Mouse (Mus musculus) cerebellum, postnatal 4 days (tissue): Measurements from ENCODE around the gene Sirt1.
"Not testable (repeated sequence)": the region's sequence is repeated elsewhere in the genome, so short reads cannot be mapped to it uniquely, and the experiment has no call there.

Source experiments
- DNase-seq, 2 experiments: peaks; one replicate each; pipeline ENCODE4 v3.0.0; 2022; ENCODE audit warnings: low spot score in 2 of 2, mixed read lengths in 1 of 2

Gene Sirt1

GRCm38 (mm10) chr10:63381498-63382280, at the start of gene Sirt1:
Gene Sirt1 (minus strand): TSS chr10:63381704.
- DNase-seq = no peak

DNA sequence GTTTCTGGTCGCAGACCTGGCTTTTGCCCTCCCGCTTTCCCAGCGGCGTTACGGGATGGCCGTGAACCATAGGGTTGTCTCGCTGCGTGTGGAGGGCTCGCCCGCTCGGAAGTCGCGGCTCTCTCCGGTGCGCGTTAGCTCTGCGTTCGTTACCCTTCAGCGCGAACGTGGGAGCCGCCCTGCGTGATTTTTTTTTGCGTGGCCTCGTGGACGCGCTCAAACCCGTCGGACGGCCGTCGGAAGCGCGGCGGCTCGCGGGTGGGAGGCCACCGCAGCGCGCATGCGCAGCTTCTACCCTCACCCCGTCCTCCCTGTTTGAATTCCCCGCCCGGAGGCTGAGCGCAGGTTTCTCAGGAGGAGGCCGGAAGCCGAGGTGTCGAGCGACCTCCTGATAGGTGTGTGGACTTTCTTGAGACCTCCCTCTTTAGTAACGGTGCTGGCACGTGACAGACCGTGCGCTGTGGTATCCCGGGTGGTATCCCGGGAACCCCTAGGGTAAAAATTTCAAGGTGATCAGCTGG, 48.3 kb upstream of the Sirt1 start, which contains the start of gene Ctnna3:
Ctnna3 (plus strand) TSS at position 314 of the 521 bp plus-strand sequence.
- peak; percentile 59 to 82 for DNase-seq

- DNase-seq = peak; percentile 100
Measured at GRCm38 (mm10) chr10:63429380-63429779, 47.9 kb upstream of the Sirt1 start.

DNA sequence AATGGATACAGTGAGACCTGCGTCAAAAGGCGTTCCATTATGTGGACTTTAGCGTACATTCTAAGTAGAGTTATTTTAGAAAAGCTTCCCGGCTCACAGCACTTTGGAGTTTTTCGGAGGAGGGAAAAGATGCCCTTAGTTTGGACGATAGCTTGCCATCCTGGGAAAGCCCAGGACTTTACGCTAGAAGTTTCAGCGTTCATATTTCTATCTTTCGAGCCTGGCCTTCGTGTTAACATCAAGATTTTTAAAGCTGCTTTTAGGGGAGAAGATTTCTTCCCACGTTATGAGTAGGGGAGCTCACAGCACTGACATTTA, 47.5 kb upstream of the Sirt1 start:
- no peak for DNase-seq

DNA sequence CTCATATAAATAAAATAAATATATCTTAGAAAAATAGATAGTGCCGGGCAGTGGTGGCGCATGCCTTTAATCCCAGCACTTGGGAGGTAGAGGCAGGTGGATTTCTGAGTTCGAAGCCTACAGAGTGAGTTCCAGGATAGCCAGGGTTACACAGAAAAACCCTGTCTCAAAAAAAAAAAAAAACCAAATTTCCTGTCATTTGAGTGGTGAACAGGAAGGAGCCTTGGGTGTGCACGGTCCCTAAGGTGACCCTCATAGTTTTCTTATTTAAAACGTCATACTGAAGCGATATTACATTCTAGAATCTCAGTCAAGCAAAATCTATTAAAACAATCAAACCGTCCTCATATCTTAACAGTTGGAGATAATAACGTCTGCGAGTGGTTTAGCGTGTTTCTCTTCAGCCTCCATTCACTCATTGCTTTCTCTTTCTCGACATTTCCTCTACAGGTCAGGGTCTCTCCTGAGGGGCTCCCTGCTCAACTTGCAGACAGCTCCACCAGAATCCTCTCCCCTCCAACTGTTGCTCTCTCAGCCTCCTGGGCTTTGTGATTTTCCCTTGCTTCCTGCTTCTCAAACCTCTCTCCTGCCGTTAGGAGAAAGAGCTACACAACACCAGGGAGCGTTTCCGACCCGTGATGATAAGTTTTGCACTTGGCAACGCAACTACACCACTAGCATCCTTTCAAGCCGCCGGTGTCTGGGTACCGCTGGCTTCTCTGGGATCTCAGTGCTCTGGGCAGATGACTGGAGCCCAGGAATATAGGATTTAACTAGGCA, 46.9 kb upstream of the Sirt1 start:
- DNase-seq = peak in 1 of 2 experiments; percentile 17

DNA sequence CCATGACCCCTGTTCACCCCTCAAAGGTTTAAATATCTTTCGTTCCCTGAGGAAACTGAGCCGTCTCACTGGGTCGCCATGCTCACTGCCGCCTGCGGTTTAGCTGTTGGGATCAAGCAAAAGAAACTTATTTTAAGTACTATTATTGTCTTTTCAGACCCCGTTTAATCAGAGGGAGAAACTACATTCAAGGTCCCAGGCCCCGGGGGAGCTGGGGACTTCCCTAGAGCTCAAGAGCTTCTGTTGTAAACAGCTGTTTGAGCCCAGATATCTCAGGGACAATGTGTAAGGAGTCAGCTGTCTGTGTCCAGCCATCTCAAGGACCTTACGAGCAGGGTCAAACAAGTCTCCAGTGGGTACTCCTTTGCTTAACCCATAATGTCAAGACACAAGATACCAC, 45.6 kb upstream of the Sirt1 start:
- DNase-seq = no peak

- no peak for DNase-seq
Measured at GRCm38 (mm10) chr10:63424475-63424814, 42.9 kb upstream of the Sirt1 start.

- no peak for DNase-seq
Measured at GRCm38 (mm10) chr10:63423591-63424474, 42.3 kb upstream of the Sirt1 start.

GRCm38 (mm10) chr10:63422736-63422992, 41.2 kb upstream of the Sirt1 start:
- DNase-seq = no peak

- peak in 1 of 2 experiments; percentile 50 for DNase-seq
Measured at GRCm38 (mm10) chr10:63421739-63422735, 40.5 kb upstream of the Sirt1 start, which contains the start of gene Gm7075. Gene Gm7075 (minus strand): TSS chr10:63421789.

- no peak for DNase-seq
Measured at GRCm38 (mm10) chr10:63417061-63417460, 35.6 kb upstream of the Sirt1 start.

- no peak for DNase-seq
Measured at GRCm38 (mm10) chr10:63415850-63416249, 34.3 kb upstream of the Sirt1 start.

- no peak for DNase-seq
Measured at GRCm38 (mm10) chr10:63415287-63415686, 33.8 kb upstream of the Sirt1 start.

DNA sequence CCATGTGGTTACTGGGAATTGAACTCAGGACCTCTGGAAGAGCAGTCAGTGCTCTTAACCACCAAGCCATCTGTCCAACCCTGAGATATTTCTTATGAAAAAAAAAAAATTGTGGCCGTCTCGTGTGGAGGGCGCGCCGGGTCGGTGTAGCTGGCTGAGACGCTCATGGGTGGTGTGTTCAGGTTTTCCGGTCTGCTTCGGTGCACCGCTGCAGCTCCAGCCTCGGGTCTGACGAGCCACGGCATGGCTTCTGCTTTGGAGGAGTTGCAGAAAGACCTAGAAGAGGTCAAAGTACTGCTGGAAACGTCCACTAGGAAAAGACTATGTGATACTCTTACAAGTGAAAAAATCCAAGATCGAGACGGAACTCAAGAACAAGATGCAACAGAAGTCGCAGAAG, 31.3 kb upstream of the Sirt1 start:
- DNase-seq = no peak

GRCm38 (mm10) chr10:63411674-63412073, 30.2 kb upstream of the Sirt1 start:
- DNase-seq = not testable (repeated sequence)

DNA sequence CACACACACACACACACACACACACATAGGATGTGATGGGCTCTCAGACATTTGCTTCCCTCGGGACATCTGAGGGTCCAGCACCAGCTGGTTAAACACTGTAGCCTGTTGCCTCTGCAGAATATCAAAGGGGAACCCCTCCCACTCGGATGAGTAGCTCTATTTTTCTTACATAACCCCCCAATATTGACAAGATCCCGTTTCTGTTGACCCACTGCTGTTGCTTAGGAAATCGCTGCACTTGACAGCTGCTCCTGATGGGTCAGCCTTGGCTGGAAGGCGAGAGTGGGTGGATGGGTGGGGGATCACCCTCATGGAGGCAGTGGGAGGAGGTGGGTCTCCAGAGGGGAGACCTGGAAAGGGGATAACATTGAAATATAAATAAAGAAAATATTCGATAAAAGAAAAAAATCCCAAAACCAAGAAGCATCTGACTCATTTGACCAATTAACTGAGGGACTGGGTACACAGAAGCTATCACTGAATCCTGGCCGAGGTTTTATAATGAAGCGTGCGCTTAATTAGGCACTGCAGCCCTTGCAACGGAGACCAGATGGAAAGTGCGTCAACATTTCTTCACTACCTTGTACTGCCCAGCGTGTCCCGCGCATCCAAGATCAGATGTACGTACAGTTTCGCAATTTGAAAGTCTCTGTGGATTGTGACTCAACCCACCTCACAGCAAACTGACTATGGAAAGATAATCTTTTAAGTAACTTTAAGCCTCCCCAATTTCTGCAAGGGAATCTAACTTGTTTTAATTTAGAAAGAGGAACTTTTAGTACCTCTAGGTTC, 28.9 kb upstream of the Sirt1 start:
- DNase-seq = no peak

- DNase-seq = no peak
Measured at GRCm38 (mm10) chr10:63403636-63404035, 22.1 kb upstream of the Sirt1 start.

DNA sequence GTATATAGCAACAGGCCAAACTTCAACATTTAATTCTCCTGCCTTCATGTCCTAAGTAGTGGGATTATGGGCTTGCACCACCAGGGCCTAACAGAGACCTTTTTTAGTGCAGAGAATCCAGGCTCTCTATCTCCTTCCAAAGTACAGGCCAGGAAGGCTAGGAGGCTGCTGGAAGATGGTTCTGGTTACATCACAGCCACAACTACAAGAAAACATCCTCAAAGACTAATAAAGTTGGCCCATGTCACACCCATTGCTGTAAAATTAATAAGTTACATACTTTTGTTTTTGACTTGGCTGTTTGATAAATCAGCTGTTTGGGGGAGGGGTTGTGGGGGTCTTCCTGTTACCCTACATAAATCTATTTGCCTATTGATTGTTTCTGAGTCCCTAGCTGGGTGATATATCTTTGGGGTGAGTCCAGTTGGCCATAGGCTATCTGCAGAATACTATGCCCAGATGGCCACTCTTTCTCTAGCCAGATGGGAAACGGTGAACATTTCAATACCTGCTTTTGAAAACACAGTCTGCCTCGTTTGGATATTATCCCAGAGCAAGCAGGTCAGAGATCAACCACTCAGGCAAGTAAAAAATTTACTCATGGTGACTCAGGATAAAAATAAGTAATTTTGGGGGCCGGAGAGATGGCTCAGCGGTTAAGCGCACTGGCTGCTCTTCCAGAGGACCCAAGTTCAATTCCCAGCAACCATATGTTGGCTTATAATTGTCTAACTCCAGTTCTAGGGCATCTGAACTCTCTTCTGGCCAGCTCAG, 21.4 kb upstream of the Sirt1 start:
- no peak for DNase-seq

DNA sequence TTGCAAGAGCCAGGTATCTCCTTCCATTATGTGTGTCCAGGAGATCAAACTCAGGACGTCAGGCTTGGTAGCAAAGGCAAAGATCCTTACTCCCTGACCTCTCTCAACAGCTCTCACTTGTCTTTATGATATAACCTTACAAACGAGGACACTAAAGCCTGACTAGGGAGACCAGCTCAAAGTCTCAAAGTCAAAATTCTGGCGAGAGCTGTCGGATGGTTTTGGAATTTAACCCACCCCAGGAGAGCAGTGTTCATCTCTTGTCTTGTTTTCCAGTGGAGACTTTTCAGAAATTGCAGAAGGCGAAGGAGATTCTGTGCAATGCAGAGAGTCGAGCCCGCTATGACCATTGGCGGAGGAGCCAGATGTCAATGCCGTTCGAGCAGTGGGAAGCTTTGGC, 15.5 kb upstream of the Sirt1 start:
- no peak for DNase-seq
